Mouse (Mus musculus) T-helper 17 cell (primary cell): ENCODE measurements at regions not wholly inside any gene's neighbourhood (a gene's known extent, or its start where the extent isn't known, plus 50 kb on each side); places are given as distances from the start of the nearest gene placed in this dataset.

Source experiments
- in situ Hi-C, 2 experiments: fragments of 300-600 bp; cut with MboI, MseI; formaldehyde crosslinking; loops; 1 replicate in 1 of 2; 2 replicates in 1 of 2; pipeline ENCODE4 v1.15.1; 2025; ENCODE audit warnings: high pct_unique_total_duplicates in 2 of 2

DNA sequence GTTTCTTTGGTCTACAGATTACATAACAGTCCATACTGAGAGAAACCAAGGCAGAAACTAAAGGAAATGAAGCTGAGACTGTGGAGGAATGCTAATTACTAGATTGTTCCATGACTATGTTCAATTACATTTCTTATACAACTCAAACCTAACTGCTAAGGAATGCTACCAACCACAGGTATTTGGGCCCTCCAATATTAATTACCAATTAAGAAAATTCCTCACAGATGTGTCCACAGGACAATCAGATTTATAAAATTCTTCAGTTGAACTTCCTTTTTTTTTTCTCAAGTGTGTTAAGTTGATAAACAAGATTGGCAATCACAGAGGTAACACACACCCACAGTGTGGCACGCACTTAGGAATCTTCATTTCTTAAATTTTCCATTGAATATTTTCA, 196.8 kb upstream of the A730009L09Rik start:
- in situ Hi-C loops: no loop called here

DNA sequence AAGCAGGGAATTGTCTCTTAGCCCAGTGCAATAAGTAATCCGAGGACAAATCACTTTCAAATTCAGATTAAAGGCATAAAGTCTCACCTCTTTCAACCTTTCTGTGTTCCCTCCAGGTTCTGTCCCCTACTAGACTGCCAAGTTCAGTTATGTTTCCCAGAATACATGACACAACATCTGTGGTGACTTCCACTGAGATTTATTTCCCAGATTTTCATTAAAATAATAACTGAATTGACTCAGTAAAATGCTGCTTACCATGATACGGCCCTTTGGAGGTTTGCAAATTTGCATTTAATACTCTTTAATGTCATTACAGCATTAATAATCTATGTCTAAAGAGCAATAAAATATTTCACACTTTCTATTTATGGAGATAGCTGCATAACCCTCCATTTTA, 193.4 kb upstream of the A730009L09Rik start:
- in situ Hi-C loops: loop anchor here in 1 of 2 experiments (10.0 kb wide), 1 partner anchor 343 kb away; no protein-coding TSS in a partner anchor

DNA sequence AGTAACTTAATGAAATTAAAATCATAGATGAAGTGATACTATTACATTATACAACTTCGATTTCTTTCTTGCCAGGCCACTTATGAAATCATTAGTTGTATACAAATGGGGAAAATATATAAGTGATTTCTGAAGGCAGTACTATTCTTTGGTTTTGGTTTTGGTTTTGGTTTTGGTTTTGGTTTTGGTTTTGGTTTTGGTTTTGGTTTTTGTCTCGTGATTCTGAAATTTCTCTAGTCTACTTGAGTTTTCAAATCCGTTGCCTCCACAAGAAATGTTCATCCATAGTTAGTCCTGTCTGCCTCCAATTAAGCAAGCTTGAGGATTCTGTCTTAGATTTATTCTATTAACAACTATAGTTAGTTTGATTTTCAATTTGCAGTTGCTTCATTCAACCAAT, 184.6 kb upstream of the A730009L09Rik start:
- in situ Hi-C loops: no loop called here

DNA sequence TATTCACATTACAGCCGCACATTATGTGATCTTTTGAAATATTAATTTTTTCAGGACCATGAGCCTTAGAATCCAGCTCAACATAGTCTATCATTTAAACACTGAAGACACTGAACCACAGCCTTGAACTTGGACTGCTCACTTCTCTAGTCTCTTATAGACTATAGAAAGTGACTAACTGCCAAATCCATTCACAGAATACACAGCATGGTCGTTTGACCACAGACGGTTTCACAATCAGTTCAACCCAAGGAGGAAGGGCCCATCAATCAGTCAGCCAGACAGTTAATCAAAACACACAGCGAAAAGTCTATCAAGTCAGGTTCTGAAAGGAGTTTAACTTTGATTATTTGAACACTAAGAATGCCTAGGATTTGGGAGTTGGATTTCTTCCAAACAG, 168.8 kb upstream of the A730009L09Rik start:
- in situ Hi-C loops: no loop called here

DNA sequence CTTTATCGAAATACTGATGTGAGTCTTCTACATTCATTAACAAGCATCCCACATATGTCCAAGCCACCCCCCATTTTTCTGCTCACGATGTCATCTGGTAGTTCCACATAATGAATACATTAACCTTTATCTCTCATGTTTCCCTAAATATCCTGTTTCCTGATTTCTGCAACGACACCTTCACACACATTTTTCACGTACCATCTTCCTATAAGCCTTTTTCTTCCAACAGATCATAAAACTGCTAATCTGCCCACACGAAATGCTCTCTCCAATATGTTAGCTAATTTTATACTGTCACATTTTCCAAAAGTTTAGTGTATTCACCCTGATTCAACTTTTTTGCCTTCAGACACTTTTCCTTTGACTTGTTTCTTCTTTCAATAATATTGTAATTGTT, 159.8 kb upstream of the A730009L09Rik start:
- in situ Hi-C loops: no loop called here

DNA sequence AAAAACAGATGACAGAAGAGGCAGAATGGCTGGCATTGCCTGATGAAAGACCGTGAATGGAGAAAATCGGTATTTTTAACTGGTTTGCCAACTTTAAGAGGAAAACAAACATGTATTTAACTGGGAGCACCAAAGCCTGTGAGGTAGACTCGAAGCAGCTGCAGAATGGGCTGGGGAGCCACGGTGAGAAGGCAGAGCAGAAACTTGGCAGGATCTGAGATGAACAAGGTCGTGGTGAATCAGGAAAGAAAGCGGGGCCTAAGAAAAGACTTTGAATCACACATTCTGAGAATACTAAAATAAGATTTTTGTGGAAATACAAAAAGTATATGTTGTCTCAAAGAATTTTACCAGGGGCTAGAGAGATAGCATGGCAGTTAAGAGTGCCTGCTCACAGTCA, 149.0 kb upstream of the A730009L09Rik start:
- in situ Hi-C loops: no loop called here

DNA sequence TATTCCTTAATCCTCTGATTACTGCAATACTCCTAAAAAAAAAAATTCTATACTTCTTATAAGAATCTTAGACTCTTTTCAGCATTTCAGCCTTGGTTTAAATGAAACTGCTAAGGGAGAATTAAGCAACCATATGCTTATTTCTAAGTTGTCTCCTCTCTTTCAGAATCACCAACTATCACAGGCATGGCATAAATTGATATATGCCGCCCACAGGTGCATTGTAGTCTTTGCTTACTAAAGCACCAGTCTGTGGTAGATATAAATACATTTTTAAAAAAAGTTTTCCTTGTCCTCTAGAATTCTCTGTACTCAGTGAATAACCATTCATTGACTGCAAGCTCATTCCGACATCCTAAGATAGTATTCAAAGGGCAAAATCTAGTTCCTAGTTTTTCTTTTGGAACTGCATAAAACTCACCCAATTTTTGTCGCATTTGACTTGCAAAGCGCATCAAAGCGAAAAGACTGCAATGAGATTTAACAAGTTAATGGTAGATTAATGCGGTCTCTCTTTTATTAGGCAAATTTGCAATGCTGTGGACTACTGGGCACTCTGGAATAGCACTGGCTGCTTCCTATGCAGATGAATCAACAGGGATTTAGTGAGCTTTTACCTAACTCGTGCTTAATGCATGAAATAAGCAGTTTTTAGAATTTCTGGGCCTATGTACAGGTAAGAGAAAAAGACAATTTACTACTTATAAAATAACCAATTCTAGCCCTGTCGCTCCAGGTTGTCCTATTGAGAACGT, 145.8 kb upstream of the A730009L09Rik start:
- in situ Hi-C loops: no loop called here

DNA sequence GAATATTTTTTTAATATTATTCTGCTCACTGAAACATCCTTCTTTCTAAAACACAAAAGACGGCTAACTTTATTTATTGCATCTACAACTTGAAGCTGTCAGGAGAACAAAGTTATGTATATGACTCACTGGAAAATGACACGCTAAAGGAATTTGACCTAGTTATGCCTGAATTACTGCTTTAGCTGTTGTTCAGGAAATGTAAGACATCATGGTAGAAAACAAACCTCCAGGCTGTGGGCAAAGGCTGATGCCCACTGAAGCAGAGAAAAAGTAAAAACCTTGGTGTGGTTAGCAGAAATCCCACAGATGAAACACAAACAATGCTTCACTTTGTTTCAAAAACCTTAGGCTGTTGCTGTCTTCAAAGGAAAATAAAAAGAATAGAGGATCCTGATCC, 136.5 kb upstream of the A730009L09Rik start:
- in situ Hi-C loops: no loop called here

DNA sequence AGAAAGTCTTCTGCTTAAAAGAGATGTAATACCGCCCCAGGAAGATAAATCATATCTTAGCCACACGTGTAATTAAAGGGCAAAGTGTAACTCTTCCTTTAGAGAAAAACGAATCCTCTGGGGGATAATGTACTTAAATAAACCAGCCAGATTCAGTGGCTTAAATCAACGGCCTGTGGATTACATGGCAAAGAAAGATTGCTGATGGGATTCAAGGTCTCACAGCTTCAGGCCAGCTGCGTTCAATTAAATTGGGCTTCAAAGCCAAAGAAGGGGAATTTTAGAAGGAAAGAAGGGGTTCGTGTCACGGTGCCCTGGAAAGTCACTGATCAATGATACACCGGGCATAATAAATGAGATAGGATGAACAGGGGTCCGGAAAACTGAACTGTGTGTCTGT, 123.2 kb upstream of the A730009L09Rik start:
- in situ Hi-C loops: no loop called here

DNA sequence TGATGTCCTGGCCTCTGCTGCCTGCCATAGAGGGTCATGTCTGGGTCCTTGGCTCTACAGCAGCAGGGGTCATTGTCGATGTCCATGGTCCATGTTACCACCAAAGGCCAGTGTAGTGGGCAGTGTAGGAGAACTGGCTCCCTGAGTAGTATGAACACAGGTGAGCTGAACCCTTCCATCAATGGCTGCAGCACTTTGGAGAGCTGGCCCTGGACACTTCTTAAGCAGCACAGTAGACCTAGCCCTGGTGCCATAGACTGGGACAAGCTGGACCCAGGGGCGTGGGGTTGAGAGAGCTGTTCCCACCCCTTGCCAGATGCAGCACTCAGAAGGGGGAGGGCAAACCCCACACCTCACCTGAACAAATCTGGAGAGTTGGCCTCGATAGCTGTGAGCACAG, 120.0 kb upstream of the A730009L09Rik start:
- in situ Hi-C loops: no loop called here

DNA sequence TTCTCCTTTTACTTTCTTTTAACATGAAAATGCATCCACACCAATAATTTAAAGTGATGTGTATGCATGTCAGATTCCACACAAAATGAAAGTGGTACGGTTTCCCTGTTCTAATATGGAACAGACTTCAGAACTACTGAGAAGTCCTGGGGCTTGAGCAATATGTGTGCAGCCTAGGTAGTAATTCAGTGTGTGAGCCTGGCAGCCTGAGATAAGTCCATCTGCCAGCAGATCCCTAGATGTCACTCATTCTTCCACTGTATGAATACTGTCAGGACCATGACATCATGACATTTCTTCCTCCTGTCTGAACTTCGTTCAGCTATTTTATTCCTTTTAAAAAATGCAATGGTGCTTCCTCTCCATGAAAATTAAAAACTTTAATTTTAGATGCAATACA, 93.3 kb upstream of the A730009L09Rik start:
- in situ Hi-C loops: no loop called here

DNA sequence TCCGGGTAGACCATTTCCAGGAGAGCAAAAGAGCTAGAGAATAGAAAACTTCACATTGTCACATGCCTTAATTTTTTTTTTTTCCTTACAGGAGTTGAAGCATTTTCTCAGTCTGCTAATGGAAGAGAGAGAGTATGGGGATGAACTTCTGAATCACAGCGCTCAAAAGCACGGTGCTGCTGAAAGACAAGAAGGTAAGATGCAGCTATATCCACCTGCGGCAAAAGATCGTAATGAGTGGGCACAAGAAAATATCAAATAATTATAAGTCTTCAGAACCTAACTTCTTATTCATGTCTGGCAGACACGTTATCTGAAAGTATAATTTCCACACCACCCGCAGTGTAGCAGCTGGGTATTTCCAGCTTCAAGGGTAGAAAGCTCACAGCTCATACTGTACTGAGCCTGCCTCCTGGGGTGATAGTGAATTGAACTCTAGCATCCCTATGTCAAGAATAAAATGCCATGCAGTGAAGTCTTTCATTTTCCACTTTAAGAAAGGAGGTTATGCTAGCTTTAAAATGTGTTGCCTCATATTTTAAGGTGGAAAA, 87.9 kb upstream of the A730009L09Rik start:
- in situ Hi-C loops: no loop called here

DNA sequence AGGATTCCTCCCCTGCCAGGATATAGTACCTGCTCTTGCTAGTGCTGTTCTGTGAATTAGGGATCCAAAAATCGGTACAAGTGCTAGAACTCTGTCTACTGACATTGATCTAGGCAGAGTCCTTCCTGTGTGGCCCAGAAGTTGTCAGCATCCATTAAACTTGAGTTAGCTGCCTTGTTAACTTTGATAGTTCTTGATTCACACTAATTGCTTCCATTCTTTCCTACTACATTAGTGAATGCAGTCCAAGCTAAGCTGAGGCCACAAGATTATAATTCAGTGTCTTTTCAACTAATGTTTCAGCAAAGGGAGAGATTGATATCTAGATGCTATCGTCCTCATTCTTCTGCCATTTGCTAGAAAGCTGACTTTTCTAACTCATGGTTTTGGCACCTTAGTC, 58.3 kb upstream of the A730009L09Rik start:
- in situ Hi-C loops: no loop called here

DNA sequence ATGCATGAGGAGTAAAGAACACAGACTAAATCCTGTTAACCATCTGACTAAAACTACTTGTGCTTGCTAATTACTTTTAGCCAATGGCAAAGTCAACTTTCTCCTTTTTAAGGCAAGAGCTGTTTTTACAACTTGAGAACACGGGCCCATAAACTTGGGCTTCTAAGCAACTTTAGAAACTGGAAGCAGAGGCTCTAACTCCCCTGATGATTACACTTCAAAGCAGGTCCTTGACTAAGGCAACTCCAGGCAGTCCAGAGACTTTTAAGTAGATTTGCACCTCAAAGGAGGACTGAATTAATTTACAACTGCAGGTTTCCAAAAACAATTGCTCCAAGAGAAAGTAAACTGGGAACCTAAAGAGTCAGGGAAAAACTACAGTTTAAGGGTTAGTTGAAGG, 52.8 kb upstream of the A730009L09Rik start:
- in situ Hi-C loops: no loop called here
